8 mouse cellular contexts compared by ENCODE assay signal in genomic region chr17:63499636-63500155, GRCm38 (mm10). TPM values are rescaled to one million over a fixed set of nuclear protein-coding genes. Genes with fewer than 3 reads are reported as not detected.
DNase-seq lines count a peak whose midpoint lies in the region; ATAC-seq lines count a peak whose summit lies in the region.

TSS of gene Fbxl17 (minus strand) at chr17:63500017.

- H3K4me1 ChIP-seq in limb, embryonic 13.5 days, result peaks cover 39% of the 10 kb centered on the region
- peaks cover 34% of the 10 kb centered on the region for H3K4me1 ChIP-seq in midbrain, embryonic 14.5 days (ENCODE audit: control insufficient read depth, insufficient read depth, low read length)

- ATAC-seq in granulocyte monocyte progenitor cell, adult 5-6 weeks (replicated peaks; ENCODE audit: poor library complexity, severe bottlenecking), result peak; percentile 37
- peak; percentile 57 for ATAC-seq in limb, embryonic 13.5 days (ENCODE audit: low FRiP score, low read depth)
- peak; percentile 62 for ATAC-seq in midbrain, embryonic 14.5 days (ENCODE audit: low FRiP score, low TSS enrichment)

- H3K9me3 ChIP-seq in limb, embryonic 13.5 days, result no peaks in the 10 kb centered on the region
- no peaks in the 10 kb centered on the region for H3K9me3 ChIP-seq in midbrain, embryonic 14.5 days (ENCODE audit: control insufficient read depth, low read length)

- DNase-seq in urinary bladder, postnatal 14 days (ENCODE audit: low spot score), result peak; percentile 67
- no peak for DNase-seq in urinary bladder, postnatal 10 days (ENCODE audit: low spot score)
- DNase-seq in embryo, embryonic 9.5 days (ENCODE audit: extremely low spot score), result peak; percentile 74
- DNase-seq in kidney, adult 18-20 months, result peak; percentile 83
- peak; percentile 82 for DNase-seq in midbrain, embryonic 14.5 days
- peak; percentile 69 for DNase-seq in spleen, adult 12 weeks (ENCODE audit: low spot score)

- WGBS in limb, embryonic 13.5 days, result under 1% methylated on average over 63 of the region's 80 CpGs
- WGBS in midbrain, embryonic 14.5 days, result 1% methylated on average over 59 of the region's 80 CpGs

- H3K4me3 ChIP-seq in limb, embryonic 13.5 days, result peak within 1 kb of the TSS; percentile 83
- peak within 1 kb of the TSS; percentile 96 for H3K4me3 ChIP-seq in midbrain, embryonic 14.5 days (replicated peaks; ENCODE audit: low read depth, low read length)

- peak within 1 kb of the TSS; percentile 99 for H3K27ac ChIP-seq in limb, embryonic 13.5 days
- peak within 1 kb of the TSS; percentile 98 for H3K27ac ChIP-seq in midbrain, embryonic 14.5 days (replicated peaks; ENCODE audit: low read depth, low read length)

- no peaks in the 10 kb centered on the region for H3K27me3 ChIP-seq in limb, embryonic 13.5 days
- H3K27me3 ChIP-seq in midbrain, embryonic 14.5 days (ENCODE audit: control insufficient read depth, insufficient read depth, low read length), result no peaks in the 10 kb centered on the region

- peak within 1 kb of the TSS; percentile 99 for H3K9ac ChIP-seq in limb, embryonic 13.5 days
- H3K9ac ChIP-seq in midbrain, embryonic 14.5 days (replicated peaks; ENCODE audit: low read length), result peak within 1 kb of the TSS; percentile 99

- H3K4me2 ChIP-seq in limb, embryonic 13.5 days (replicated peaks), result peak within 1 kb of the TSS; percentile 81
- H3K4me2 ChIP-seq in midbrain, embryonic 14.5 days (ENCODE audit: low read length), result peak within 1 kb of the TSS; percentile 79

- H3K36me3 ChIP-seq in limb, embryonic 13.5 days, result no peaks in the 10 kb centered on the region; the same call in 1 of the 2 replicates
- no peaks in the 10 kb centered on the region for H3K36me3 ChIP-seq in midbrain, embryonic 14.5 days (ENCODE audit: control insufficient read depth, insufficient read depth, low read length)

RNA-seq across cellular contexts. Expression of gene Fbxl17, which starts in this region (rescaled TPM):
- 7.4 and 20.4 TPM in 2 replicates for total RNA-seq in granulocyte monocyte progenitor cell, adult 5-6 weeks (2014; fragmentation: Nextera tagmentation)
- total RNA-seq in granulocyte monocyte progenitor cell, adult 5-6 weeks (2017), result 6.3 and 6.6 TPM in 2 replicates
- 7.0 and 8.1 TPM in 2 replicates for polyA plus RNA-seq in limb, embryonic 13.5 days (2015; fragmentation: Nextera tagmentation; extraction: Ambion mirVana)
- polyA plus RNA-seq in midbrain, embryonic 14.5 days (2014; fragmentation: Nextera tagmentation; extraction: Ambion mirVana), result 41.4 and 53.5 TPM in 2 replicates
